Mouse (Mus musculus): Measurements from ENCODE around the gene Nsa2.

GRCm38 (mm10) chr13:97186346-97186745 lies 48.6 kb upstream of the Nsa2 start:
- TF ChIP-seq POLR2A (IDR thresholded peaks at IDR 0.05; ENCODE audit: borderline replicate concordance, control insufficient read depth, low read depth, low read length) (no peak), CTCF (IDR thresholded peaks at IDR 0.05; ENCODE audit: control insufficient read depth, insufficient read depth, low read length) (no peak)
